Mouse (Mus musculus): ENCODE data around the gene Ccnb1. TPM values are rescaled to one million over a fixed set of nuclear protein-coding genes. Genes with fewer than 3 reads are reported as not detected.

Ccnb1 gene
- 291 and 295 TPM in 2 replicates for polyA plus RNA-seq (2015; fragmentation: Nextera tagmentation; extraction: Ambion mirVana)

- no peaks in the 10 kb centered on the region for H3K27me3 ChIP-seq
- peak; percentile 98 for ATAC-seq (ENCODE audit: borderline replicate concordance, extremely low read depth, low FRiP score, low TSS enrichment)
- peak within 1 kb of the TSS; percentile 44 for H3K27ac ChIP-seq
- H3K9ac ChIP-seq, result peak within 1 kb of the TSS; percentile 88
- 1% methylated on average over 35 of the region's 35 CpGs for WGBS
- H3K9me3 ChIP-seq, result no peaks in the 10 kb centered on the region
- H3K4me1 ChIP-seq, result peaks cover 19% of the 10 kb centered on the region
- H3K4me2 ChIP-seq, result peak within 1 kb of the TSS; percentile 73
- H3K36me3 ChIP-seq, result peaks cover 20% of the 10 kb centered on the region
- H3K4me3 ChIP-seq, result peak within 1 kb of the TSS; percentile 90
These were observed at the start of gene Ccnb1 for GRCm38 (mm10) chr13:100786414-100786867. Ccnb1 (minus strand) TSS chr13:100786570.

- Histone ChIP-seq H3K9ac (no peak overlapping the region), H3K4me2 (no peak overlapping the region)
- no peak for ATAC-seq (ENCODE audit: borderline replicate concordance, extremely low read depth, low FRiP score, low TSS enrichment)
These were observed 48.4 kb upstream of the Ccnb1 start for GRCm38 (mm10) chr13:100834777-100835176.

GRCm38 (mm10) chr13:100833640-100834002 lies 47.3 kb upstream of the Ccnb1 start:
- WGBS, result 53% methylated on average over 6 of the region's 6 CpGs
- H3K4me3 ChIP-seq, result peak overlapping the region; percentile 100
- ATAC-seq (ENCODE audit: borderline replicate concordance, extremely low read depth, low FRiP score, low TSS enrichment), result no peak
- no peaks in the 10 kb centered on the region for H3K36me3 ChIP-seq
- no peak overlapping the region for H3K27ac ChIP-seq
- H3K9ac ChIP-seq, result no peak overlapping the region
- no peaks in the 10 kb centered on the region for H3K9me3 ChIP-seq
- peak overlapping the region; percentile 30; the same call in 1 of the 2 replicates for H3K4me2 ChIP-seq
- no peaks in the 10 kb centered on the region for H3K27me3 ChIP-seq
- H3K4me1 ChIP-seq, result peaks cover 9% of the 10 kb centered on the region

More at GRCm38 (mm10) chr13:100834777-100835176, 48.4 kb upstream of the Ccnb1 start:
- no peaks in the 10 kb centered on the region for H3K27me3 ChIP-seq
- no peaks in the 10 kb centered on the region for H3K9me3 ChIP-seq
- H3K4me1 ChIP-seq, result peaks cover 9% of the 10 kb centered on the region
- no peaks in the 10 kb centered on the region for H3K36me3 ChIP-seq
- no peak overlapping the region for H3K27ac ChIP-seq
- no peak overlapping the region for H3K4me3 ChIP-seq

- H3K36me3 ChIP-seq, result 0 out of 2 replicates have a peak, but pooled peaks cover 4% of the 10 kb centered on the region
- peak within 1 kb of the TSS; percentile 99 for H3K9ac ChIP-seq
- WGBS, result under 1% methylated on average over 91 of the region's 94 CpGs
- H3K4me1 ChIP-seq, result peaks cover 9% of the 10 kb centered on the region
- peak within 1 kb of the TSS; percentile 65 for H3K4me2 ChIP-seq
- H3K27me3 ChIP-seq, result no peaks in the 10 kb centered on the region
- H3K4me3 ChIP-seq, result peak within 1 kb of the TSS; percentile 100
- H3K27ac ChIP-seq, result peak within 1 kb of the TSS; percentile 89
- ATAC-seq (ENCODE audit: borderline replicate concordance, extremely low read depth, low FRiP score, low TSS enrichment), result peak; percentile 99
- no peaks in the 10 kb centered on the region for H3K9me3 ChIP-seq
These were observed 46.6 kb upstream of the Ccnb1 start, which contains the start of gene Slc30a5 for GRCm38 (mm10) chr13:100832741-100833639. Slc30a5 (minus strand) TSS chr13:100833427.

- peak overlapping the region; percentile 65 for H3K4me2 ChIP-seq
- peaks cover 11% of the 10 kb centered on the region; the same call in 1 of the 2 replicates for H3K36me3 ChIP-seq
- H3K27me3 ChIP-seq, result no peaks in the 10 kb centered on the region
- 5% methylated on average over 8 of the region's 8 CpGs for WGBS
- peaks cover 9% of the 10 kb centered on the region for H3K4me1 ChIP-seq
- no peak for ATAC-seq (ENCODE audit: borderline replicate concordance, extremely low read depth, low FRiP score, low TSS enrichment)
- H3K9me3 ChIP-seq, result no peaks in the 10 kb centered on the region
- peak overlapping the region; percentile 99 for H3K9ac ChIP-seq
- H3K4me3 ChIP-seq, result peak overlapping the region; percentile 100
- H3K27ac ChIP-seq, result peak overlapping the region; percentile 89; the same call in 1 of the 2 replicates
These were observed 45.8 kb upstream of the Ccnb1 start for GRCm38 (mm10) chr13:100832188-100832587.

GRCm38 (mm10) chr13:100831123-100831522 lies 44.8 kb upstream of the Ccnb1 start:
- Histone ChIP-seq H3K4me3 (no peak overlapping the region; the same call in 1 of the 2 replicates), H3K27ac (no peak overlapping the region), H3K4me1 (peaks cover 9% of the 10 kb centered on the region), H3K4me2 (peak overlapping the region; percentile 65; the same call in 1 of the 2 replicates), H3K27me3 (no peaks in the 10 kb centered on the region), H3K9me3 (no peaks in the 10 kb centered on the region), H3K9ac (no peak overlapping the region), H3K36me3 (peaks cover 17% of the 10 kb centered on the region)
- WGBS, result 75% methylated on average over 6 of the region's 6 CpGs
- ATAC-seq (ENCODE audit: borderline replicate concordance, extremely low read depth, low FRiP score, low TSS enrichment), result no peak

- Histone ChIP-seq H3K4me1 (no peaks in the 10 kb centered on the region; the same call in 1 of the 2 replicates), H3K9me3 (no peaks in the 10 kb centered on the region), H3K36me3 (peaks cover 59% of the 10 kb centered on the region), H3K4me2 (no peak overlapping the region), H3K27me3 (no peaks in the 10 kb centered on the region), H3K4me3 (no peak overlapping the region), H3K27ac (no peak overlapping the region), H3K9ac (no peak overlapping the region)
- 91% methylated on average over 9 of the region's 9 CpGs for WGBS
- no peak for ATAC-seq (ENCODE audit: borderline replicate concordance, extremely low read depth, low FRiP score, low TSS enrichment)
These were observed 39.4 kb upstream of the Ccnb1 start for GRCm38 (mm10) chr13:100825627-100826410.

- H3K36me3 ChIP-seq, result peaks cover 67% of the 10 kb centered on the region
- no peaks in the 10 kb centered on the region for H3K4me1 ChIP-seq
- no peak overlapping the region for H3K27ac ChIP-seq
- no peak overlapping the region for H3K4me2 ChIP-seq
- WGBS, result 81% methylated on average over 3 of the region's 3 CpGs
- no peak overlapping the region for H3K9ac ChIP-seq
- H3K9me3 ChIP-seq, result no peaks in the 10 kb centered on the region
- ATAC-seq (ENCODE audit: borderline replicate concordance, extremely low read depth, low FRiP score, low TSS enrichment), result no peak
- no peaks in the 10 kb centered on the region for H3K27me3 ChIP-seq
- H3K4me3 ChIP-seq, result no peak overlapping the region
These were observed 38.5 kb upstream of the Ccnb1 start for GRCm38 (mm10) chr13:100824916-100825315.

GRCm38 (mm10) chr13:100824306-100824705 lies 37.9 kb upstream of the Ccnb1 start:
- Histone ChIP-seq H3K4me3 (no peak overlapping the region), H3K9me3 (no peaks in the 10 kb centered on the region), H3K27me3 (no peaks in the 10 kb centered on the region), H3K36me3 (peaks cover 72% of the 10 kb centered on the region), H3K27ac (no peak overlapping the region), H3K4me1 (no peaks in the 10 kb centered on the region), H3K4me2 (no peak overlapping the region), H3K9ac (no peak overlapping the region)
- no peak for ATAC-seq (ENCODE audit: borderline replicate concordance, extremely low read depth, low FRiP score, low TSS enrichment)
- WGBS, result 48% methylated on average over 6 of the region's 6 CpGs

- Histone ChIP-seq H3K9me3 (no peaks in the 10 kb centered on the region), H3K4me1 (no peaks in the 10 kb centered on the region), H3K4me2 (no peak overlapping the region), H3K9ac (no peak overlapping the region), H3K4me3 (no peak overlapping the region), H3K27ac (no peak overlapping the region), H3K36me3 (peaks cover 74% of the 10 kb centered on the region), H3K27me3 (no peaks in the 10 kb centered on the region)
- WGBS, result 91% methylated on average over 3 of the region's 3 CpGs
- ATAC-seq (ENCODE audit: borderline replicate concordance, extremely low read depth, low FRiP score, low TSS enrichment), result no peak
These were observed 37.5 kb upstream of the Ccnb1 start for GRCm38 (mm10) chr13:100823863-100824262.

GRCm38 (mm10) chr13:100814451-100814850 lies 28.1 kb upstream of the Ccnb1 start:
- 92% methylated on average over 6 of the region's 6 CpGs for WGBS
- Histone ChIP-seq H3K4me3 (no peak overlapping the region), H3K27me3 (no peaks in the 10 kb centered on the region), H3K4me1 (no peaks in the 10 kb centered on the region), H3K4me2 (no peak overlapping the region), H3K9ac (no peak overlapping the region), H3K36me3 (peaks cover 74% of the 10 kb centered on the region), H3K9me3 (no peaks in the 10 kb centered on the region), H3K27ac (no peak overlapping the region)
- ATAC-seq (ENCODE audit: borderline replicate concordance, extremely low read depth, low FRiP score, low TSS enrichment), result no peak
